Mouse (Mus musculus): ENCODE data around the gene Psg22. TPM values are rescaled to one million over a fixed set of nuclear protein-coding genes. Genes with fewer than 3 reads are reported as not detected.
"Not testable (repeated sequence)": the region's sequence is repeated elsewhere in the genome, so short reads cannot be mapped to it uniquely, and the experiment has no call there.

The Psg22 gene
- polyA plus RNA-seq, 1 experiment = not detected

- peak overlapping the region; percentile 81 for H3K27ac ChIP-seq (ENCODE audit: insufficient read depth, low read length)
Observed at GRCm38 (mm10) chr7:18746189-18746860, 28.4 kb downstream of the Psg22 start.

GRCm38 (mm10) chr7:18747420-18747819 lies 29.5 kb downstream of the Psg22 start:
- not testable (repeated sequence) for H3K27me3 ChIP-seq (ENCODE audit: control insufficient read depth, insufficient read depth, low read length, poor library complexity, severe bottlenecking); H3K9me3 ChIP-seq (replicated peaks; ENCODE audit: control insufficient read depth, insufficient read depth, low read length, poor library complexity, severe bottlenecking); H3K36me3 ChIP-seq (ENCODE audit: control insufficient read depth, insufficient read depth, low read length, poor library complexity, severe bottlenecking); H3K4me3 ChIP-seq (ENCODE audit: low read depth, low read length); H3K4me1 ChIP-seq (ENCODE audit: control insufficient read depth, insufficient read depth, low read length); H3K27ac ChIP-seq (ENCODE audit: insufficient read depth, low read length)
- TF ChIP-seq EP300 (IDR thresholded peaks at IDR 0.05; ENCODE audit: insufficient read depth, low read depth, low read length) = peak; percentile 67; the same call in 1 of the 2 replicates
- H3K9ac ChIP-seq (ENCODE audit: low read depth, poor library complexity, severe bottlenecking) = peak overlapping the region; percentile 82; the same call in 1 of the 2 replicates

More at GRCm38 (mm10) chr7:18746189-18746860, 28.4 kb downstream of the Psg22 start:
- peak overlapping the region; percentile 28 for H3K9ac ChIP-seq (ENCODE audit: low read depth, poor library complexity, severe bottlenecking)
- no peaks in the 10 kb centered on the region for H3K27me3 ChIP-seq (ENCODE audit: control insufficient read depth, insufficient read depth, low read length, poor library complexity, severe bottlenecking)
- peak; percentile 68 for TF ChIP-seq EP300 (IDR thresholded peaks at IDR 0.05; ENCODE audit: insufficient read depth, low read depth, low read length)
- TF ChIP-seq CTCF (IDR thresholded peaks at IDR 0.05; ENCODE audit: low read depth, low read length) = no peak
- H3K9me3 ChIP-seq (replicated peaks; ENCODE audit: control insufficient read depth, insufficient read depth, low read length, poor library complexity, severe bottlenecking) = peaks cover 4% of the 10 kb centered on the region
- peaks cover 2% of the 10 kb centered on the region for H3K4me1 ChIP-seq (ENCODE audit: control insufficient read depth, insufficient read depth, low read length)
- peak overlapping the region; percentile 81 for H3K4me3 ChIP-seq (ENCODE audit: low read depth, low read length)
- H3K36me3 ChIP-seq (ENCODE audit: control insufficient read depth, insufficient read depth, low read length, poor library complexity, severe bottlenecking) = no peaks in the 10 kb centered on the region; the same call in 1 of the 2 replicates

GRCm38 (mm10) chr7:18748994-18749895 lies 31.4 kb downstream of the Psg22 start:
- Histone ChIP-seq H3K4me1 (ENCODE audit: control insufficient read depth, insufficient read depth, low read length) (no peaks in the 10 kb centered on the region), H3K4me3 (ENCODE audit: low read depth, low read length) (peak overlapping the region; percentile 63), H3K27ac (ENCODE audit: insufficient read depth, low read length) (peak overlapping the region; percentile 81), H3K36me3 (ENCODE audit: control insufficient read depth, insufficient read depth, low read length, poor library complexity, severe bottlenecking) (no peaks in the 10 kb centered on the region), H3K9ac (ENCODE audit: low read depth, poor library complexity, severe bottlenecking) (peak overlapping the region; percentile 82), H3K9me3 (replicated peaks; ENCODE audit: control insufficient read depth, insufficient read depth, low read length, poor library complexity, severe bottlenecking) (peaks cover 4% of the 10 kb centered on the region), H3K27me3 (ENCODE audit: control insufficient read depth, insufficient read depth, low read length, poor library complexity, severe bottlenecking) (no peaks in the 10 kb centered on the region)
- TF ChIP-seq POLR2A (IDR thresholded peaks at IDR 0.05; ENCODE audit: insufficient read depth, low read length) (peak; percentile 56), EP300 (IDR thresholded peaks at IDR 0.05; ENCODE audit: insufficient read depth, low read depth, low read length) (no peak)

GRCm38 (mm10) chr7:18749896-18750477 lies 32.1 kb downstream of the Psg22 start:
- not testable (repeated sequence) for H3K4me1 ChIP-seq (ENCODE audit: control insufficient read depth, insufficient read depth, low read length)
- TF ChIP-seq CTCF (IDR thresholded peaks at IDR 0.05; ENCODE audit: low read depth, low read length) (peak; percentile 61), EP300 (IDR thresholded peaks at IDR 0.05; ENCODE audit: insufficient read depth, low read depth, low read length) (0 out of 2 replicates have a peak, but pooled peaks have one; percentile 33)

GRCm38 (mm10) chr7:18760152-18760551 lies 42.3 kb downstream of the Psg22 start:
- not testable (repeated sequence) for H3K36me3 ChIP-seq (ENCODE audit: control insufficient read depth, insufficient read depth, low read length, poor library complexity, severe bottlenecking); H3K4me1 ChIP-seq (ENCODE audit: control insufficient read depth, insufficient read depth, low read length); H3K9me3 ChIP-seq (replicated peaks; ENCODE audit: control insufficient read depth, insufficient read depth, low read length, poor library complexity, severe bottlenecking); H3K27me3 ChIP-seq (ENCODE audit: control insufficient read depth, insufficient read depth, low read length, poor library complexity, severe bottlenecking); H3K9ac ChIP-seq (ENCODE audit: low read depth, poor library complexity, severe bottlenecking); H3K4me3 ChIP-seq (ENCODE audit: low read depth, low read length)
- H3K27ac ChIP-seq (ENCODE audit: insufficient read depth, low read length) = peak overlapping the region; percentile 31
- TF ChIP-seq EP300 (IDR thresholded peaks at IDR 0.05; ENCODE audit: insufficient read depth, low read depth, low read length) = peak; percentile 65

More at GRCm38 (mm10) chr7:18749896-18750477, 32.1 kb downstream of the Psg22 start:
- peak overlapping the region; percentile 42; the same call in 1 of the 2 replicates for H3K4me3 ChIP-seq (ENCODE audit: low read depth, low read length)
- not testable (repeated sequence) for H3K36me3 ChIP-seq (ENCODE audit: control insufficient read depth, insufficient read depth, low read length, poor library complexity, severe bottlenecking); H3K27me3 ChIP-seq (ENCODE audit: control insufficient read depth, insufficient read depth, low read length, poor library complexity, severe bottlenecking); H3K9me3 ChIP-seq (replicated peaks; ENCODE audit: control insufficient read depth, insufficient read depth, low read length, poor library complexity, severe bottlenecking)
- peak overlapping the region; percentile 82 for H3K9ac ChIP-seq (ENCODE audit: low read depth, poor library complexity, severe bottlenecking)
- peak overlapping the region; percentile 95 for H3K27ac ChIP-seq (ENCODE audit: insufficient read depth, low read length)

- not testable (repeated sequence) for H3K4me1 ChIP-seq (ENCODE audit: control insufficient read depth, insufficient read depth, low read length); H3K4me3 ChIP-seq (ENCODE audit: low read depth, low read length); H3K27ac ChIP-seq (ENCODE audit: insufficient read depth, low read length); H3K9ac ChIP-seq (ENCODE audit: low read depth, poor library complexity, severe bottlenecking); H3K36me3 ChIP-seq (ENCODE audit: control insufficient read depth, insufficient read depth, low read length, poor library complexity, severe bottlenecking); H3K9me3 ChIP-seq (replicated peaks; ENCODE audit: control insufficient read depth, insufficient read depth, low read length, poor library complexity, severe bottlenecking); H3K27me3 ChIP-seq (ENCODE audit: control insufficient read depth, insufficient read depth, low read length, poor library complexity, severe bottlenecking)
Observed at GRCm38 (mm10) chr7:18762885-18763284, 45.0 kb downstream of the Psg22 start.

Other genes with a start within 250 kb of the Psg22 start
- gene Psg26, start 233.9 kb upstream of the Psg22 start, polyA plus RNA-seq (2011; ENCODE audit: insufficient read depth, insufficient read length, low read depth, missing spikeins) = not detected in 2 replicates
- gene Psg25, start 185.8 kb upstream of the Psg22 start, polyA plus RNA-seq (2011; ENCODE audit: insufficient read depth, insufficient read length, low read depth, missing spikeins) = 0.40 TPM in 1 of 2 replicates, not detected in the other
- gene Psg27, start 150.8 kb upstream of the Psg22 start, polyA plus RNA-seq (2011; ENCODE audit: insufficient read depth, insufficient read length, low read depth, missing spikeins) = 0.90 and 4.1 TPM in 2 replicates
- 0.68 and 2.2 TPM in 2 replicates for gene Psg23, start 101.6 kb upstream of the Psg22 start, polyA plus RNA-seq (2011; ENCODE audit: insufficient read depth, insufficient read length, low read depth, missing spikeins)
- gene Psg21, start 61.4 kb upstream of the Psg22 start, polyA plus RNA-seq (2011; ENCODE audit: insufficient read depth, insufficient read length, low read depth, missing spikeins) = 3.3 and 9.5 TPM in 2 replicates
- not detected in 2 replicates for gene Psg20, start 31.9 kb upstream of the Psg22 start, polyA plus RNA-seq (2011; ENCODE audit: insufficient read depth, insufficient read length, low read depth, missing spikeins)
- gene Psg19, start 80.4 kb downstream of the Psg22 start, polyA plus RNA-seq (2011; ENCODE audit: insufficient read depth, insufficient read length, low read depth, missing spikeins) = 1.1 TPM in 2 replicates
- 1.3 and 1.8 TPM in 2 replicates for gene Psg17, start 103.5 kb downstream of the Psg22 start, polyA plus RNA-seq (2011; ENCODE audit: insufficient read depth, insufficient read length, low read depth, missing spikeins)
- gene Mill2, start 121.9 kb downstream of the Psg22 start, polyA plus RNA-seq (2011; ENCODE audit: insufficient read depth, insufficient read length, low read depth, missing spikeins) = 0.35 and 1.1 TPM in 2 replicates
- 1.8 and 3.1 TPM in 2 replicates for gene Pglyrp1, start 153.2 kb downstream of the Psg22 start, polyA plus RNA-seq (2011; ENCODE audit: insufficient read depth, insufficient read length, low read depth, missing spikeins)
- gene Ccdc61, start 192.3 kb downstream of the Psg22 start, polyA plus RNA-seq (2011; ENCODE audit: insufficient read depth, insufficient read length, low read depth, missing spikeins) = 36.4 and 39.9 TPM in 2 replicates
- gene Nova2, start 207.8 kb downstream of the Psg22 start, polyA plus RNA-seq (2011; ENCODE audit: insufficient read depth, insufficient read length, low read depth, missing spikeins) = 7.5 TPM in 2 replicates

Data from ES-Bruce4 (cell line).